Mouse (Mus musculus) neural tube, embryonic 14.5 days (tissue): ENCODE data around the gene Mctp1. TPM values are rescaled to one million over a fixed set of nuclear protein-coding genes. Genes with fewer than 3 reads are reported as not detected.

Source experiments
- ATAC-seq: fragments of 200-750 bp; cut with Nextera tagmentation; 2 replicates; pipeline ENCODE4 v1.8.0; 2017; ENCODE audit warnings: low read depth, mild to moderate bottlenecking, moderate TSS enrichment, moderate library complexity
- H3K27ac ChIP-seq: fragments of 300-500 bp; sonication (generic); 2 replicates; pipeline ENCODE4 v1.5.1; 2014; ENCODE audit warnings: low read depth, mild to moderate bottlenecking, control low read depth, low read length, moderate library complexity, mixed read lengths
- H3K27me3 ChIP-seq: fragments of 300-500 bp; sonication (generic); 2 replicates; pipeline ENCODE4 v1.6.1; 2014; ENCODE audit warnings: low read length; ENCODE audit not compliant: control insufficient read depth, insufficient read depth
- H3K36me3 ChIP-seq: fragments of 300-500 bp; sonication (generic); 2 replicates; pipeline ENCODE4 v1.6.1; 2014; ENCODE audit warnings: low read length, mixed read lengths; ENCODE audit not compliant: control insufficient read depth, insufficient read depth
- H3K4me1 ChIP-seq: fragments of 300-500 bp; sonication (generic); 2 replicates; pipeline ENCODE4 v1.6.1; 2014; ENCODE audit warnings: low read length; ENCODE audit not compliant: control insufficient read depth, insufficient read depth
- H3K4me2 ChIP-seq: fragments of 300-500 bp; sonication (generic); 2 replicates; pipeline ENCODE4 v1.6.1; 2014; ENCODE audit warnings: mild to moderate bottlenecking, low read depth, low read length, control low read depth
- H3K4me3 ChIP-seq: fragments of 300-500 bp; sonication (generic); 2 replicates; pipeline ENCODE4 v1.5.1; 2014; ENCODE audit warnings: low read depth, low read length, control low read depth, mixed read lengths
- H3K9ac ChIP-seq: fragments of 300-500 bp; sonication (generic); replicated peaks from 2 replicates; pipeline ENCODE4 v1.6.1; 2014; ENCODE audit warnings: low read depth, mild to moderate bottlenecking, control low read depth, low read length, mixed read lengths
- H3K9me3 ChIP-seq: fragments of 300-500 bp; sonication (generic); 2 replicates; pipeline ENCODE4 v1.6.1; 2016; ENCODE audit warnings: low read length; ENCODE audit not compliant: control insufficient read depth
- WGBS: fragments of 180-500 bp; shearing (Covaris S2); extraction: QIAGEN DNeasy Blood & Tissue Kit; methylation state at CpG from one replicate; pipeline ENCODE4 v1.1.7; 2014; 5-methylcytosine and 5-hydroxymethylcytosine counted together
- polyA plus RNA-seq: library from polyadenylated mRNA; unstranded; fragments of >200 nt; fragmentation: Nextera tagmentation; extraction: Ambion mirVana; gene quantifications from 2 replicates; pipeline ENCODE4 v1.2.1, GENCODE M21; 2014

Mctp1 gene
- polyA plus RNA-seq, 1 experiment from 2014 or later = 2.2 TPM

DNA sequence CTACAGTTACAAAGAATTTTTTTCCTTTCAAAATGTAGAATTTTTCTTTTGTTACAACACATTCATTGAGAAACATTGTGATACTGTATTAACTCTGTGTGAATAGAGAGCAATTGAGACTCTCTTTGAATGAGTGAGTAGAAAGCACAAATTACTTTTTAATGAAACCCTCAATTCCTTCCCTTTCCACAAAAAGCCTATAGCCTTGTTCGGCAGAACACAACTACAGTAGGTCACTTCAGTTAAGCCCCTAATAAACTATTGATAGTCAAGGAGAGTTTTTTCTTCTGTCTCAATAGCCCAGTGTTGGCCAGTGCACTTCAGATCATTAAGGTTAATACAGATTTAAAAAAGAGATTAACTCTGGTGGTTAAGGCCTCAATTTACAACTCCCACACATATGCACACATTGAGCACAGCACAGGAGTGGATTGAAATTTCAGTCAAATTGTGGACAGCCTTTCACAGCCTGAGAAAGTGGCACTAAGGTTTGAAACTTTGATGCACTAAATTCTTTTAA is 424.6 kb downstream of the Mctp1 start:
- Histone ChIP-seq H3K36me3 (no peaks in the 10 kb centered on the region), H3K27ac (no peak overlapping the region), H3K27me3 (no peaks in the 10 kb centered on the region), H3K4me2 (no peak overlapping the region), H3K4me1 (peaks cover 3% of the 10 kb centered on the region; the same call in 1 of the 2 replicates), H3K4me3 (no peak overlapping the region), H3K9ac (no peak overlapping the region), H3K9me3 (no peaks in the 10 kb centered on the region)
- no peak for ATAC-seq
- 26% methylated on average over 1 of the region's 1 CpGs for WGBS

GRCm38 (mm10) chr13:76809802-76810201 is 425.5 kb downstream of the Mctp1 start:
- Histone ChIP-seq H3K4me1 (peaks cover 3% of the 10 kb centered on the region; the same call in 1 of the 2 replicates), H3K27ac (no peak overlapping the region), H3K27me3 (no peaks in the 10 kb centered on the region), H3K36me3 (no peaks in the 10 kb centered on the region), H3K4me3 (no peak overlapping the region), H3K4me2 (no peak overlapping the region), H3K9me3 (no peaks in the 10 kb centered on the region), H3K9ac (no peak overlapping the region)
- no peak for ATAC-seq
- WGBS = 7% methylated on average over 2 of the region's 2 CpGs

DNA sequence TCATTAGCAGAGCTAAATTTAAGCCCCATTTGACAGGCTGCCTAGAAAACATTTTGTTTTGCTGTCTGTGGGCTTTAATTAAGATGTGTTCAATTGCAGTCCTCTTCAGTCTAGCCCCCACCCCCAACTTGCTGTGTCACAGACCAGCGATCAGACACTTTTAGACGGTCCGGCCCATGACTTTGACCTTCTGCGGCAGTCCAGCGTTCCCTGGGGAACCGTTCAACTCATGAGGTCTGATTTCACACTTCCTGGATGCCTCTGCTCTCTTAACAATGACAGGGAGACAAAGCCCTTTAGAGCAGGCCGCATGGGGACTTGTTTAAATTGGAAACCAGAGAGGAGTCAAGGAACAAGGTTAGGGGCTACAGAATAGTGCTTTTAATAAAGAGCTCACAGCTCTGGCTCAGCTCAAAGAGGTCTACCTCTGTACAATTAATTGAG is 426.2 kb downstream of the Mctp1 start:
- H3K4me1 ChIP-seq = peaks cover 3% of the 10 kb centered on the region; the same call in 1 of the 2 replicates
- WGBS = 4% methylated on average over 7 of the region's 7 CpGs
- peak; percentile 81 for ATAC-seq
- H3K4me3 ChIP-seq = no peak overlapping the region
- no peaks in the 10 kb centered on the region for H3K9me3 ChIP-seq
- H3K27ac ChIP-seq = no peak overlapping the region
- no peaks in the 10 kb centered on the region for H3K36me3 ChIP-seq
- no peaks in the 10 kb centered on the region for H3K27me3 ChIP-seq
- H3K9ac ChIP-seq = no peak overlapping the region
- H3K4me2 ChIP-seq = peak overlapping the region; percentile 23; the same call in 1 of the 2 replicates

GRCm38 (mm10) chr13:76823083-76823482 is 438.7 kb downstream of the Mctp1 start:
- no peak for ATAC-seq

DNA sequence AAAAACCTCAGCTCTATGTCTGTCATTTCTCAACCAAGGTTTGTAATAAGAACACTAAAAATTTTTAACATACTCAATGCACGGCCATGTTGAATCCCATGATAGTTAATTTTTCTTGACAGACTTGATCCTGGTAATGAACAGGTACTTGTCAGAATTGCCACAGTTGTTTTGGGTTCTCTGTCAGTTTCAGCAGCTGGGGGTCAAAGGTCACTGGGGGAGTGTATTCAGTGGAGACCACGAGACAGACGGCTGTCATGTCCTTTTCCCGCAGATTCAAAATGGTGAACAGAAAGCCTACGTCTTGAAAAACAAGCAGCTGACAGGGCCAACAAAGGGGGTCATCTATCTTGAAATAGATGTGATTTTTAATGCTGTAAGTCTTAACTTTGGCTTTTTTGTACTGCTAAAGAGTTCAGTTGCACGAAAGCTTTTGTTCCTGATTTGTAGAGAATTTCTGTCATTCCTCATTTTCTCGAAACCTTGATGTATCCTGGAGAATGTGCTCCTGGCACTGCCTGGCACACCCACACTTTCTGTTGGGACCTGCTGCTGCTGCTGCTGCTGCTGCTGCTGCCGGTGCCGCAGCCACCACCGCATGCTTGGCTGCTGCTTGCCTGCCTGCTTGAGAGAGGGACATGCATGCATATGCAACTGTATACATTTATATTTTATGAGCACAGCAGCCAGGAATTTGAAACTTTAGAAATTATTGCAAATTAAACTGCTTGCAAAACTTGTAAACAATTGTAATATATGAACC is 440.8 kb downstream of the Mctp1 start:
- no peak for ATAC-seq
- Histone ChIP-seq H3K9ac (no peak overlapping the region), H3K36me3 (no peaks in the 10 kb centered on the region), H3K4me3 (no peak overlapping the region), H3K4me1 (no peaks in the 10 kb centered on the region), H3K4me2 (no peak overlapping the region), H3K9me3 (no peaks in the 10 kb centered on the region), H3K27me3 (no peaks in the 10 kb centered on the region), H3K27ac (no peak overlapping the region)
- 25% methylated on average over 10 of the region's 10 CpGs for WGBS

More at GRCm38 (mm10) chr13:76823083-76823482, 438.7 kb downstream of the Mctp1 start:
- H3K36me3 ChIP-seq = no peaks in the 10 kb centered on the region
- H3K27me3 ChIP-seq = no peaks in the 10 kb centered on the region
- no peak overlapping the region for H3K4me3 ChIP-seq
- H3K9ac ChIP-seq = no peak overlapping the region
- no peak overlapping the region for H3K27ac ChIP-seq
- H3K4me1 ChIP-seq = no peaks in the 10 kb centered on the region
- H3K9me3 ChIP-seq = no peaks in the 10 kb centered on the region
- WGBS = 40% methylated on average over 3 of the region's 3 CpGs
- no peak overlapping the region for H3K4me2 ChIP-seq

DNA sequence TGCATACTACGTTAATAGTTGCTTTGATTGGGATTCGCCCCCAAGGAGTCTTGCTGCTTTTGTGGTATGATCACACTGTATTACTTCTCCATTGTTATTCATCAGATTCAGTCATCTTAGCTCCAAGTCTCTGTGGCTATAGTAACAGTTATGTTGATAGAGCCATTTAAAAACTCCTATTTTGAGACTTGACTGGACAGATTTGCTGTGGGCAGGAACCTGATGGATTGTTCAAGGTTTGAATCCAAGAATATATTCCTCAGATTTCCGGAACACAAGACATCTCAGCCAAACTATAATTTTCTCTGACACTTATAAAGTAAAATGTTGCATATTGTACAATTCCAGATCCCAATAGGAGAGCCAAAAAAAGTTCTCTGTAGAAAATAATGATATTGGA is 443.4 kb downstream of the Mctp1 start:
- no peak overlapping the region for H3K27ac ChIP-seq
- no peaks in the 10 kb centered on the region for H3K36me3 ChIP-seq
- ATAC-seq = no peak
- no peak overlapping the region for H3K9ac ChIP-seq
- H3K4me2 ChIP-seq = no peak overlapping the region
- H3K9me3 ChIP-seq = no peaks in the 10 kb centered on the region
- no peaks in the 10 kb centered on the region for H3K27me3 ChIP-seq
- WGBS = 81% methylated on average over 3 of the region's 3 CpGs
- H3K4me1 ChIP-seq = no peaks in the 10 kb centered on the region
- no peak overlapping the region for H3K4me3 ChIP-seq

GRCm38 (mm10) chr13:76838031-76838430 is 453.7 kb downstream of the Mctp1 start:
- H3K9me3 ChIP-seq = no peaks in the 10 kb centered on the region
- H3K27me3 ChIP-seq = no peaks in the 10 kb centered on the region
- no peak overlapping the region for H3K4me2 ChIP-seq
- no peak overlapping the region for H3K4me3 ChIP-seq
- WGBS = 67% methylated on average over 3 of the region's 3 CpGs
- no peaks in the 10 kb centered on the region for H3K4me1 ChIP-seq
- no peak for ATAC-seq
- H3K27ac ChIP-seq = no peak overlapping the region
- no peaks in the 10 kb centered on the region for H3K36me3 ChIP-seq
- no peak overlapping the region for H3K9ac ChIP-seq

- Histone ChIP-seq H3K4me2 (no peak overlapping the region), H3K4me1 (no peaks in the 10 kb centered on the region), H3K4me3 (no peak overlapping the region), H3K9me3 (no peaks in the 10 kb centered on the region), H3K36me3 (no peaks in the 10 kb centered on the region), H3K9ac (no peak overlapping the region), H3K27me3 (no peaks in the 10 kb centered on the region), H3K27ac (no peak overlapping the region)
- WGBS = 83% methylated on average over 5 of the region's 5 CpGs
- ATAC-seq = no peak
These were observed 456.4 kb downstream of the Mctp1 start for GRCm38 (mm10) chr13:76840712-76841111.

DNA sequence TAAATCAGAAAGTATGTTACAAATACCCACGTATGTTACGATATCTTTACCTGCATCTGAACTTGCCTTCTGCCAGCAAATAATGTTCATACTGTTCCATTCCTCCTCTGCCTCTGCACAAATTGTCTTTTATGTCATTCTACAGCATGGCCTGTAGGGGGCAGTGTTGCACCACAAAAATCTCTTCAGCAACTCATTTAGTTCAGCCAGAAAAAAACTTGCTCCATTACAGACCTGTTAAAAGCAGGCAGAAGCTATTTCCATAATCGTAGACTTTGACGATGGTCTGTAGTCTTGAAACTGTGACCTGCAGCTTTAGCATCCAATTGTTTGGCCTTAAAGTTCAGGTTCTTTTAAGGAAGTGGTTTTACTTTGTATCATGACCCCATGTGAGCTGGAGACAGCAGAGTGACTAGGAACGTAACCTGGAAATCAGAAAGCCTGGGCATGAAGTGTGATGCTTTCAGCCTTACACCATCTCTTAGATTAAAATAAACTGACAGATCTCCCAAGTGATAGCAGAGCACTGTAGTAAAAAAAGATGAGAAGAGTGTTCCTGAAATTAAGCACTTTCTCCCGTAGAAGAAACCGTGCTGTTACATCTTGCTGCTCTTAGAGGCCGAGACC is 460.4 kb downstream of the Mctp1 start:
- Histone ChIP-seq H3K36me3 (no peaks in the 10 kb centered on the region), H3K27ac (no peak overlapping the region), H3K9me3 (no peaks in the 10 kb centered on the region), H3K4me3 (no peak overlapping the region), H3K4me2 (no peak overlapping the region), H3K9ac (no peak overlapping the region), H3K4me1 (no peaks in the 10 kb centered on the region), H3K27me3 (no peaks in the 10 kb centered on the region)
- ATAC-seq = peak; percentile 77
- WGBS = 49% methylated on average over 8 of the region's 8 CpGs
